Mouse (Mus musculus) lung, embryonic 16.5 days (tissue): ENCODE measurements at regions not wholly inside any gene's neighbourhood (a gene's known extent, or its start where the extent isn't known, plus 50 kb on each side); places are given as distances from the start of the nearest gene placed in this dataset.

ENCODE experiments used
- ATAC-seq: fragments of 200-750 bp; cut with Nextera tagmentation; 2 replicates; pipeline ENCODE4 v1.8.0; 2017; ENCODE audit warnings: low read depth, mild to moderate bottlenecking, moderate library complexity
- H3K27ac ChIP-seq: fragments of 300-500 bp; sonication (generic); 2 replicates; pipeline ENCODE4 v1.5.1; 2014; ENCODE audit warnings: mild to moderate bottlenecking, control low read depth, low read length
- H3K27me3 ChIP-seq: fragments of 300-500 bp; sonication (generic); 2 replicates; pipeline ENCODE4 v1.6.1; 2014; ENCODE audit warnings: low read depth, low read length, mixed read lengths; ENCODE audit not compliant: control insufficient read depth, insufficient read depth
- H3K36me3 ChIP-seq: fragments of 300-500 bp; sonication (generic); 2 replicates; pipeline ENCODE4 v1.6.1; 2014; ENCODE audit warnings: low read length; ENCODE audit not compliant: control insufficient read depth, insufficient read depth
- H3K4me1 ChIP-seq: fragments of 300-500 bp; sonication (generic); replicated peaks from 2 replicates; pipeline ENCODE4 v1.6.1; 2014; ENCODE audit warnings: low read length, mixed read lengths; ENCODE audit not compliant: control insufficient read depth, insufficient read depth
- H3K4me2 ChIP-seq: fragments of 300-500 bp; sonication (generic); 2 replicates; pipeline ENCODE4 v1.6.1; 2014; ENCODE audit warnings: low read depth, low read length, control low read depth
- H3K4me3 ChIP-seq: fragments of 300-500 bp; sonication (generic); 2 replicates; pipeline ENCODE4 v1.5.1; 2014; ENCODE audit warnings: mild to moderate bottlenecking, low read length, control low read depth
- H3K9ac ChIP-seq: fragments of 300-500 bp; sonication (generic); 2 replicates; pipeline ENCODE4 v1.6.1; 2014; ENCODE audit warnings: low read length, control low read depth
- H3K9me3 ChIP-seq: fragments of 300-500 bp; sonication (generic); 2 replicates; pipeline ENCODE4 v1.6.1; 2016; ENCODE audit warnings: low read length; ENCODE audit not compliant: control insufficient read depth
- WGBS: fragments of 180-500 bp; shearing (Covaris S2); extraction: QIAGEN DNeasy Blood & Tissue Kit; methylation state at CpG from one replicate; pipeline ENCODE4 v1.1.7; 2014; 5-methylcytosine and 5-hydroxymethylcytosine counted together

- peaks cover 16% of the 10 kb centered on the region for H3K4me1 ChIP-seq
- 57% methylated on average over 6 of the region's 6 CpGs for WGBS
- no peaks in the 10 kb centered on the region for H3K9me3 ChIP-seq
- ATAC-seq, result peak; percentile 72
- no peak overlapping the region for H3K4me2 ChIP-seq
- peak overlapping the region; percentile 71 for H3K27ac ChIP-seq
- no peaks in the 10 kb centered on the region for H3K36me3 ChIP-seq
- no peak overlapping the region for H3K9ac ChIP-seq
- no peak overlapping the region for H3K4me3 ChIP-seq
- H3K27me3 ChIP-seq, result peaks cover 7% of the 10 kb centered on the region; the same call in 1 of the 2 replicates
These were observed 97.3 kb downstream of the Irs2 start for GRCm38 (mm10) chr8:10910954-10911353.

GRCm38 (mm10) chr8:10910244-10910872, 97.9 kb downstream of the Irs2 start:
- H3K4me1 ChIP-seq, result peaks cover 16% of the 10 kb centered on the region
- no peak overlapping the region for H3K9ac ChIP-seq
- H3K27ac ChIP-seq, result peak overlapping the region; percentile 71
- no peak overlapping the region for H3K4me3 ChIP-seq
- peak; percentile 83 for ATAC-seq
- peaks cover 7% of the 10 kb centered on the region; the same call in 1 of the 2 replicates for H3K27me3 ChIP-seq
- no peaks in the 10 kb centered on the region for H3K9me3 ChIP-seq
- no peak overlapping the region for H3K4me2 ChIP-seq
- H3K36me3 ChIP-seq, result no peaks in the 10 kb centered on the region
- WGBS, result 13% methylated on average over 6 of the region's 6 CpGs

GRCm38 (mm10) chr8:10909155-10909554, 99.1 kb downstream of the Irs2 start:
- Histone ChIP-seq H3K9me3 (no peaks in the 10 kb centered on the region), H3K9ac (no peak overlapping the region), H3K4me2 (no peak overlapping the region), H3K4me3 (no peak overlapping the region), H3K4me1 (peaks cover 16% of the 10 kb centered on the region), H3K27me3 (peaks cover 7% of the 10 kb centered on the region; the same call in 1 of the 2 replicates), H3K36me3 (no peaks in the 10 kb centered on the region), H3K27ac (no peak overlapping the region)
- ATAC-seq, result no peak
- WGBS, result 76% methylated on average over 6 of the region's 6 CpGs

- H3K27me3 ChIP-seq, result peaks cover 5% of the 10 kb centered on the region; the same call in 1 of the 2 replicates
- WGBS, result 37% methylated on average over 6 of the region's 6 CpGs
These were observed 101.9 kb downstream of the Irs2 start for GRCm38 (mm10) chr8:10906353-10906752.

GRCm38 (mm10) chr8:10905761-10906160, 102.5 kb downstream of the Irs2 start:
- no peak overlapping the region for H3K27ac ChIP-seq
- ATAC-seq, result no peak
- H3K4me1 ChIP-seq, result peaks cover 4% of the 10 kb centered on the region
- peaks cover 4% of the 10 kb centered on the region; the same call in 1 of the 2 replicates for H3K27me3 ChIP-seq
- no peak overlapping the region for H3K9ac ChIP-seq
- H3K4me3 ChIP-seq, result no peak overlapping the region
- no peak overlapping the region for H3K4me2 ChIP-seq
- H3K9me3 ChIP-seq, result no peaks in the 10 kb centered on the region
- H3K36me3 ChIP-seq, result no peaks in the 10 kb centered on the region
- WGBS, result 65% methylated on average over 5 of the region's 5 CpGs

More at GRCm38 (mm10) chr8:10906353-10906752, 101.9 kb downstream of the Irs2 start:
- Histone ChIP-seq H3K4me3 (no peak overlapping the region), H3K27ac (no peak overlapping the region), H3K9me3 (no peaks in the 10 kb centered on the region), H3K4me2 (no peak overlapping the region), H3K36me3 (no peaks in the 10 kb centered on the region), H3K4me1 (peaks cover 10% of the 10 kb centered on the region), H3K9ac (no peak overlapping the region)
- ATAC-seq, result no peak

- WGBS, result 61% methylated on average over 2 of the region's 2 CpGs
These were observed 104.3 kb downstream of the Irs2 start for GRCm38 (mm10) chr8:10903957-10904356.

GRCm38 (mm10) chr8:10901954-10902353, 106.3 kb downstream of the Irs2 start:
- peaks cover 4% of the 10 kb centered on the region; the same call in 1 of the 2 replicates for H3K27me3 ChIP-seq
- no peaks in the 10 kb centered on the region for H3K9me3 ChIP-seq
- no peak for ATAC-seq
- no peak overlapping the region for H3K9ac ChIP-seq
- no peak overlapping the region for H3K27ac ChIP-seq
- 90% methylated on average over 4 of the region's 4 CpGs for WGBS
- H3K4me1 ChIP-seq, result peaks cover 8% of the 10 kb centered on the region
- H3K4me3 ChIP-seq, result no peak overlapping the region
- H3K36me3 ChIP-seq, result no peaks in the 10 kb centered on the region
- no peak overlapping the region for H3K4me2 ChIP-seq

More at GRCm38 (mm10) chr8:10903957-10904356, 104.3 kb downstream of the Irs2 start:
- no peak overlapping the region for H3K4me2 ChIP-seq
- peaks cover 4% of the 10 kb centered on the region; the same call in 1 of the 2 replicates for H3K27me3 ChIP-seq
- no peaks in the 10 kb centered on the region for H3K9me3 ChIP-seq
- H3K4me3 ChIP-seq, result no peak overlapping the region
- no peak for ATAC-seq
- H3K27ac ChIP-seq, result no peak overlapping the region
- H3K4me1 ChIP-seq, result peaks cover 8% of the 10 kb centered on the region
- no peak overlapping the region for H3K9ac ChIP-seq
- no peaks in the 10 kb centered on the region for H3K36me3 ChIP-seq

GRCm38 (mm10) chr8:10901014-10901413, 107.2 kb downstream of the Irs2 start:
- H3K9me3 ChIP-seq, result no peaks in the 10 kb centered on the region
- no peak overlapping the region for H3K4me2 ChIP-seq
- H3K4me3 ChIP-seq, result no peak overlapping the region
- peaks cover 8% of the 10 kb centered on the region for H3K4me1 ChIP-seq
- WGBS, result 59% methylated on average over 3 of the region's 3 CpGs
- H3K27ac ChIP-seq, result no peak overlapping the region
- H3K27me3 ChIP-seq, result peaks cover 4% of the 10 kb centered on the region; the same call in 1 of the 2 replicates
- H3K36me3 ChIP-seq, result no peaks in the 10 kb centered on the region
- no peak overlapping the region for H3K9ac ChIP-seq
- ATAC-seq, result no peak

- 9% methylated on average over 17 of the region's 17 CpGs for WGBS
- Histone ChIP-seq H3K4me1 (peaks cover 8% of the 10 kb centered on the region), H3K27me3 (peaks cover 4% of the 10 kb centered on the region; the same call in 1 of the 2 replicates), H3K4me3 (peak overlapping the region; percentile 14; the same call in 1 of the 2 replicates), H3K27ac (peak overlapping the region; percentile 24), H3K9me3 (no peaks in the 10 kb centered on the region), H3K9ac (peak overlapping the region; percentile 39), H3K4me2 (peak overlapping the region; percentile 43), H3K36me3 (no peaks in the 10 kb centered on the region)
- peak; percentile 58 for ATAC-seq
These were observed 108.6 kb downstream of the Irs2 start for GRCm38 (mm10) chr8:10899581-10900155.
